Mouse (Mus musculus) kidney, adult 11 months (tissue): Measurements from ENCODE around the gene Pwwp2b.

Experiments
- DNase-seq: peaks from one replicate; pipeline ENCODE4 v3.0.0; 2022

Gene Pwwp2b

DNA sequence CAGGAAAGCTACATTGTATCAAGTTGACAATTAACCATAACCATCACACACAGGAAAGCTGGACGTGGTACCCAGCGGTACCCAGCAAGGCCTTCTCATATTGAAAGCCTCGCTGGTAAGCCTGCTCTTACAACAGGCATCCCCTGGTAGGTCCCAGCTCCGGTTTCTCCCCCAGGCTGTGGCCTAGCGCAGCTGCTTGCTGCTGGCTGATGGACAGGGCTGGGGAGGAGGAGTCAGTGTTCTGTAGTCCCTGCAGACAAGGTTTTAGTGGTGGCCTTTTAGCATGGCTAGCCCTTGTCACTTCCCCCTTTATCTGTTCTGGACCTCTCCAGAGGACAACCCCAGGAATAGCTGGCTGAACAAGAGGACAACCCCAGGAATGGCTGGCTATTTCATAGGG, 54.0 kb downstream of the Pwwp2b start:
- no peak for DNase-seq

GRCm38 (mm10) chr7:139303280-139304011, 55.2 kb downstream of the Pwwp2b start:
- DNase-seq: peak; percentile 79

GRCm38 (mm10) chr7:139304322-139304721, 56.0 kb downstream of the Pwwp2b start:
- DNase-seq: no peak

DNA sequence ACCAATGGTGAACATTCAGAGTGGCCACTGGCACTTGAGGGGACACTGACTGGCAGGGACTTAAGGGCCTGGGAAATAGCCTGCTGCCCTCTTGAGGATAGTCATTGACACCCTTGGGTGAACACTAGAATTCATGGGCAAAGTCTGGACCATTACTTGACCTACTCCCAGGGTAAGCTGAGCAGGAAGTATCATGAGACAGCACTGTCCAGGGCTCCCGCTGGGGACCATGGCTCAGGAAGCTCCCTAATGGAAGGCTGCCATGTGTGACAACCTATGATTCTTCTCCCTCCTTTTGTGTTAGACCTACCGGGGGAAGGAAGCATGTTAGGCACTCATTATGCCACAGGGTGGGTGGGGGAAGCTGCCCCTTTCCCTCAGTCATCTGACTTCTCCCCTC, 58.8 kb downstream of the Pwwp2b start:
- no peak for DNase-seq

- peak; percentile 31 for DNase-seq
Observed at GRCm38 (mm10) chr7:139308140-139308895, 60.0 kb downstream of the Pwwp2b start.

GRCm38 (mm10) chr7:139309106-139309505, 60.8 kb downstream of the Pwwp2b start:
- DNase-seq: peak; percentile 40

DNA sequence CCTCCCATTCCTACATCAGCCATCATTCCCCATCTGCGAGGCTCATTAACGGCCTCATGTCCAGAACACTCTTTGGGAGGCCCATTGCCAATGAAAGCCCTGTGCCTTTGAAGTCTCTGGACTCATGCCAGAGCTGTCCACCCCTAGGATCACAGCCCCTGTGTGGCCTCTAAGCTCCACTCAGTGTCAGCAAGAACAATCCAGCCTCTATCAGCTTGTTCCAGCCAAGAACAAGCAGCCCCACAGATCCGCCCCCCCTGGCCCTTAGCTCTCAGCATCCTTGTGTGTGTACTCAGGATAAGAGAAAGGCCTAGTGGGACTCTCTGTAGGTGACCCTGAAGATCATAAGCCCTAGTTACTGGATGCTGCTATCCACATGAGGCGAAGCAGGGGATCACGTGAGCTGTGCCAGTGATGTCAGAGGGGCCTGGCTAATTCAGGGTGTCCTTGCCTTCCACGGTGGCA, 62.2 kb downstream of the Pwwp2b start:
- no peak for DNase-seq

GRCm38 (mm10) chr7:139312686-139313085, 64.4 kb downstream of the Pwwp2b start:
- DNase-seq: no peak

GRCm38 (mm10) chr7:139313413-139313812, 65.1 kb downstream of the Pwwp2b start:
- no peak for DNase-seq

- no peak for DNase-seq
Observed at GRCm38 (mm10) chr7:139314716-139315115, 66.4 kb downstream of the Pwwp2b start.

GRCm38 (mm10) chr7:139319006-139319411, 70.7 kb downstream of the Pwwp2b start:
- peak; percentile 42 for DNase-seq
